Mouse (Mus musculus): ENCODE results near the gene Inhbc.
A peak's percentile ranks its signal among the peaks of the same experiment; 100 is the strongest.

Gene Inhbc

GRCm38 (mm10) chr10:127351285-127351595 is 19.0 kb downstream of the Inhbc start:
- no peak for DNase-seq

DNA sequence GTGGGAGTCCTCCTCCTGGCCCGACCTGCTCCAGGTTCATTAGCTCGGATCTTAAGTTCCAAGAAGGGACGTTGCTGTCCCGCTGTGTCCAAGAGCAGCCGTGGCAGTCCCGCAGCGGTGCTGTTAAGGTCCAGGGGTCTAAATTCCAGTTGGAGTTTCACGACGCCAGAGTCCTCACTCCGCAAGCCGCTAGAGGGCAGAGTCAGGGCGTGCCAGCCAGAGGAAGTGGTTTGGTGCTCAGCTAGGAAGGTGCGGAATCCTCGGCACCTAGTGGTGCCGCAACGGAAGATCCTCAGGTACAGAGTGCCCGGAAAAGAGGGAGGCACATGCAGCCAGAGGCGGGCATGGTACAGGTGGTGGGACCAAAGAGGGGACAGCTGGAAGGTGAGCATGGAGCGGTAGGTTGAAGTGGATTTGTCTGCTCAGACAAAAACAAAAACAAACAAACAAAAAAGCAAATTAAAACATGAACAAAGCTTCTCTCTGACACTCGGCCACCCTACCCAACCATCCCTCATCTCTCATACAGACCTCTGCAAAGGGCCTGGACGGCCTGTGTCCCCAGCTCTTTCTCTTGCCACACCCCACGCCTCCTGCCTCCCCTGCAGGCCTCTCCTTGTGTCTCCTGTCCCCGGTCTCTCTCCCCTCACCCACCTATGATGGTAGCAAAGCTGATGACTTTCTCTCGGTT is 19.5 kb downstream of the Inhbc start:
- DNase-seq: peak; percentile 83 to 87

- no peak for DNase-seq
These were observed 20.4 kb downstream of the Inhbc start for GRCm38 (mm10) chr10:127349810-127350209.

- peak in 1 of 2 experiments; percentile 50 for DNase-seq
These were observed 21.3 kb downstream of the Inhbc start for GRCm38 (mm10) chr10:127348957-127349356.

- DNase-seq: no peak
These were observed 24.1 kb downstream of the Inhbc start for GRCm38 (mm10) chr10:127346173-127346572.

DNA sequence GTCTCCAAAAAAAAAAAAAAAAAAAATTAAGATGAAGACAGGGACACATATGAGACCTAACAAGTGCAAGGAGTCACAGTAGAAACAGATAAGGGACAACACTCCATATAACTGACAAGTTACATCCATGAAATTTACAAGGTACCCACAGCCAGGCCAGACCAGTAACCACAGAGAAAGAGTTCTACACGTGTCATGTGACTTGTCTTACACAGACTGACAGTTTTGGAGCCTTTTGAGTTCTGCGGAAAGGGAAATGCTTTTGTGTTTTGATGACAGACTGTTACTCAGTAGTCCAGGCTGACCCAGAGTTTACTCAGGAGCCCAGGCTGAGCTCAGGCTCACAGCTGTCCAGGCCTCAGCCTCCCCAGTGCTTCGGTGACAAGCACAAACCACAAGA is 27.2 kb downstream of the Inhbc start:
- DNase-seq: no peak

DNA sequence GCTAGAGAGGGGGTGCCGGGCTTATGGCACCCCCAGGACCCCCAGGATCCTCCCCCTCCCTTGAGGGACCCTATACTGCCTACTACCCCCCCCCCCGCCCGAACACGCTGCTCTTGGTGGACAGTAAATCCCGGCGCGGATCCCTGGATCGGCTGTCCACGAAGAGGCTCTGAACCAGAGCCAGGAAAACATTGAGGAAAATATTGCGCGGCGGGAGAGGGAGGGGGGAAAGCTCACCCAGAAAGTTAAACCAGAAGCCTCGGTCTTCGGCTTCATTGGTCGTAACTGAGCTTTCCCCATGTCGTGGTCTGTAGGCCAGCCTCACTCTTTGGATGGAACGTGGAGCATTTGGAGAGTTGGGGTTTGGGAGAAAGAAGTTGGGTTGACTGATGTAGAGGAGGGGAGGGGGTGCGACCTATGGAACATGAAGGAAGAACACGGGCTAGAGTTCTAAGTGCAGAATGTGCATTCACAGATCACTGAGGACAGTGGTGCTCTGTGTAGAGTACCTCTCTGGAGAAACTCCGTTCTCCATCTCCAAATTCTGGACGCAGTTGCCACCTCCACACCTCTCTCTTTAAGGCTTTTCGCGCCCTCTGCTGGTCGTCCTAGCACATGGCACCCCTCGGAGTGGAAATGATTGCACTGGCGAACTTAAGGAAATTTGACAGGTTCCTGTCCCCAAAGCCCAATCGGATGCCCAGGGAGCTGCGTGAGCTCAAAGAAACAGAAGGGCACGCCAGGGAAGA is 28.2 kb downstream of the Inhbc start, which contains the start of gene Gli1:
Gene Gli1 (minus strand): TSS at position 84 of the 749 bp plus-strand sequence.
- DNase-seq: peak; percentile 93 to 94

- peak in 1 of 2 experiments; percentile 54 for DNase-seq
These were observed 28.9 kb downstream of the Inhbc start for GRCm38 (mm10) chr10:127341360-127341690.

DNA sequence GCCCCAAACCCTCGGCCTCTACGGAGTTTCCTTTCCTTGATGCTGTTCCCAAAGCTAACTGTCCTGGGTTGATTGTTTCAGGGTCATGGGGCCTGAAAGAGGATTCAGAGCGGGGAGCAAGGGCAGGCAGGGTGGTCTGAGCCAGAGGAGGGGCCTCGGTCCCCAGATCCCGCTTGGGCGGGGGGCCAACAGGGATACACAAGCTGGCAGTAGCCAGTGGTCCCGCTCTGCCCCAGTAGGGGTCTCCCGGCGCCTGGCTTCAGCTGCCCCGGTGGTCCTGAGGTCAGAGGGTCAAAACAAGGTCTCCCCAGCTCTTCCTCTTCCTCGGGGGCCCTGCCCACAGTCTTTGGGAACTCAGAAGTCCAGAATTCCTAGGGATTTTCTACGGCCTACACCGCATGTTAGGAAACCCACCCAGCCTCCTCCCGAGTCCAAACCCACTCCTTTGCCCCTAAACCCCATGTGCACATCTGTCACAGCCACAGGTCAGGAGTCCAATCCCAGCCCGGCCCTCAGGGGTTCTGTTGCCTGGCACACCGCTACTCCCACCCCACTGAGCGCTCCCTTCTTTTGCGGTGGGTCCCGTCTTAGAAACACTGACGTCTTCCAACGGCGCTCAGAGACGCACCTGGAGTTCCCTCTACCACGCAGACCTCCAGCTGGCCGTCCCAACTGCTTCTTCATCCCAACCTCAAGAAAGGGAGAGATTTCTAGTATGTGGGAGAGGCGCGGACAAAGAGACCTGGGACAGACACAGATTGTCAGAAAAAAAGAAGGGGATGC is 29.5 kb downstream of the Inhbc start:
- DNase-seq: peak; percentile 62 to 73

DNA sequence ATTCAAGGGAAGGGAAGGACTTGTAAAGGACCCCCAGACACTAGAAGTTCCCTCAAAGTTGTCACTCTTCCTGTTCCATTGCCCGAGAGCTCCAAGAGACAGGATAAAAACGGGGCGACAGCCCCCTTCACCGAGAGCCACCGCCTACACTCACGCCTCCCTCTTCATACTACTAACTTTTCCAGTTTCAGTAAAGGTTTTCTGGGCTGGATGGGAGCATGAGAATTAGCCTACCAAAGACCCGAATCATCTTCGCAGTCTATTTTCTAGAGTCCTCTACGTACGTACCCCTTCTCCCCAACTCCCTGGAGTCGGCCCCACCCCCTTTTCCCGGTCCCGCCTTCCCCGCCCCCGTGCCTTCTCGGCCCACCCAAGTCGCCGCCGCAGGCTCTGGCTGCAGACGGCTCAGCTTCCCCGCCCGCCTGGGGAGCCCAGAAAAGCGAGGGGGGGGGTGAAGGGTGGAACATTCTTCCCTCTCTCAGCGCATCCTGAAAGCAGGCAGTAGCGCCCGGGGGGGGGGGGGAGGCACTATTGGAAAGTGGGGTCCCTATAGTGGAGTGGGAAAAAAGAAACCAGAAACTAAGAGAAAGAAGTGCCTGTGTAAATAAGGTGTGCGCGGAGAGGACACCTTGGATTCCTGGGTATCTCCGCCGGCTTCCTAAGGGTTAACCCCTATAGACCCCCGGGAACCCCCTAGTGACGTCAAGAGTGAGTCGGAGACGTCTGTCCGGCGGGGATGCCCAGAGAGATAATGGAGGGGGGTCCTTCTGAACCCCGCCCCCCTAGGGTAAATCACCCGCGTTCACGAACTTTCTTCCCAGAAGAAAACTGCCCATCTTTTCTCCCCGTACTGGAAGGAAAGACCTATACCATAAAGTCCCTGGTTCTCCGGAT is 30.3 kb downstream of the Inhbc start:
- DNase-seq: peak; percentile 64 to 81

GRCm38 (mm10) chr10:127338930-127339682 is 31.1 kb downstream of the Inhbc start:
- DNase-seq: peak; percentile 95 to 97

DNA sequence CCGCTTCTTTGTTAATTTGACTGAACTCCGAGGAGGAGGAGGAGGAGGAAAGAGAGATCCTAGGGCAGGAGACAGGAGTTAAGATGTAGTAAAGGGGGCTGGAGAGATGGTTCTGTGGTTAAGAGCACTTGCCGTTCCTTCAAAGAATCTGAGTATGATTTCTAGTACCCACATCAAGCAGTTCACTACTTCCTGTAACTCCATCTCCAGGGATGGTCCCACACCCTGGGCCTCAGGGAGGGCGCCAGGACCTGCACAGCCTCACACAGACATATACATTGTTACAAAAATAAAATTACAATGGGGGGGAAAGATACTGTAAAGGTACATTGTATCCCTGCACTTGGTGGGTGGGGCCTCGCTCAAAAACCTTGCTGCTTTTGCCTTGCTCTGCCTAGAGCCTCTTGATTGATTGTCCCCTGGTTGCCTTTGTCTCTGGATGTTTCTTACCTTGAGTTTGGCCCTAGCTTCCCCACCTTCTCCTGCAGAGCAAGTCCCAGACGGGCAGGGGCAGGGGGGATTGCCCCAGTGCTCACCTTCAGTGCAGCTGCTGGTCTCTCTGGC is 32.6 kb downstream of the Inhbc start:
- no peak for DNase-seq

DNA sequence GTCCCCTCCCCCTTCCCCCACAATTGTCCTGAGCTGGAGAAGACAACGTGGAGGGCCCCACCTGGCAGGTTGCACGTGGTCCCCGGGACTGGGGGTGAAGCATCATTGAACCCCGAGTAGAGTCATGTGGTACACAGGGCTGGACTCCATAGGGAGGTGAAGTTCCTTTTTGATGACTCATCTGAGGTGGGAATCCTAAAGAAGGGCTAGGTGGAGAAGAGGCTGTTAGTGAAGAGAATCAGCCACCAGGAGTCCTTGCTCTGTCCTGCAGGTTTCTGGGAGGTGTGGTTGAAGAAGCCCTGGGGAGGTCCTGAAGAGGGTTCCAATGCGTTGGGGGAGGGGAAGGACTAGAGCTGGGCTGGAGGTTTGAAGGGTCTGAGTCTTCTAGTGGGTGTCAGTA is 33.3 kb downstream of the Inhbc start:
- DNase-seq: no peak

GRCm38 (mm10) chr10:127335271-127335670 is 35.0 kb downstream of the Inhbc start:
- DNase-seq: no peak

GRCm38 (mm10) chr10:127333152-127333551 is 37.1 kb downstream of the Inhbc start:
- peak in 1 of 2 experiments; percentile 39 for DNase-seq

DNA sequence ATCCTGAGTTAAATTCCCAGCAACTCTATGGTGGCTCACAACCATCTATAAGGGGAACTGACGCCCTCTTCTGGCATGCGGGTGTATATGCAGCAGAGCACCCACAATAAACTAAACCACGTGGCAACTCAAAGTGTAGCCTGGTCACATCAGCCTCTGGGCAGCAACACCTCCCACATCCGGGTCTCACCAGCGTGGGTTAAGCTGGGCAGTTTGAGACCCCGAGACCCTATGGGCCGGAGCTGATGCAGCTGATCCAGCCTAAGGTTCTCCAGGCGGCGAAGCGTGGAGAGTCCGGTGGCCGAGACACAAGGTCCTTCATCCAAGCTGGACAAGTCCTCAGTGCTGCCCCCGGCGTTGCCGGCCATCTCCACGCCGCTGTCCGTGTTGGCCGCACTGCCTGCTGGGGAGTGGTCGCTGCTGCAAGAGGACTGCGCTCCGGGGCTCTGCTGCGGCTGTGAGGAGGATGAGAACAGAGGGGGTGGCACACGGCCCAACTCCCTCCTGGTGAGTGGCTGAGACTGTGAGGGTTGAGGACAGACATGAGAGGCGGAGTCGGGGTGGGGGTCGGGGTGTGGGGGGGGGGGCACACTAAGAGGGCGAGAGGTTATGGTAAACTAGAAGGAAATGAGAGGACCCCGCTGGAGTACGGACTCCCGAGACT is 37.9 kb downstream of the Inhbc start:
- peak in 1 of 2 experiments; percentile 54 for DNase-seq

GRCm38 (mm10) chr10:127330212-127330611 is 40.0 kb downstream of the Inhbc start:
- DNase-seq: no peak

- peak; percentile 72 to 77 for DNase-seq
These were observed 42.6 kb downstream of the Inhbc start for GRCm38 (mm10) chr10:127327461-127328145.

DNA sequence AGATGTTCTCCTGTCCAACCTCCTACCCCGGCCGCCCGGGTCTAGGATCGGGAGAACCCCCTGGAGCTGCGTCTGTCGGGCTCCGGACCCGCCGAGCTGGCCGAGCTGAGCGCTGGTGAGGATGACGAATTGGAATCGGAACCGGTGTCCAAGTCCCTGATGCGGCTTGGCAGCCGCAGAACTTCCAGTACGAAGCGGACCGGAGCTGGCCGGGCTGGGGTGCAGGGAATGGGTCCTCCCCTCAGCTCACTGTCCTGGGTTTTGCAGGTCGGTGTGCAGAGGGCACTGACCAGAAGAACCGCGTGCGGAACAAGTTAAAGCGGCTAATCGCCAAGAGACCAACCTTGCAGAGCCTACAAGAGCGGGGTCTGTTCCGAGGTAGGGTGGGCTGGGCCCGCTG is 43.4 kb downstream of the Inhbc start:
- DNase-seq: peak in 1 of 2 experiments; percentile 43

All from cerebellum, postnatal 10 days (tissue).